In genomic region chr19:24536280-24536679, GRCm38 (mm10) we compare ENCODE assay signal across 27 mouse cellular contexts. TPM values are rescaled to one million over a fixed set of nuclear protein-coding genes. Genes with fewer than 3 reads are reported as not detected.
DNase-seq lines count a peak whose midpoint lies in the region; ATAC-seq and TF ChIP-seq lines count a peak whose summit lies in the region.
"Had no signal": no experiment of that assay in that cellular context is flagged by ENCODE, and none has a peak within 500 bp of the region (broad histone marks: within the 10 kb centered on the region; RNA-seq: fewer than 3 reads in every experiment).

No protein-coding gene starts in this region.

- peak overlapping the region; percentile 35 for H3K9ac ChIP-seq in liver, embryonic 12.5 days
- H3K9ac ChIP-seq in liver, postnatal 0 days (replicated peaks), result no peak overlapping the region
- H3K9ac ChIP-seq in liver, embryonic 14.5 days (replicated peaks), result peak overlapping the region; percentile 81
- no peak overlapping the region for H3K9ac ChIP-seq in liver, embryonic 16.5 days (ENCODE audit: low read depth, low read length)
- H3K9ac ChIP-seq: embryonic facial prominence, embryonic 13.5 days; embryonic facial prominence, embryonic 15.5 days; forebrain, embryonic 12.5 days had no signal

- TF ChIP-seq EP300 in liver, postnatal 0 days (IDR thresholded peaks at IDR 0.05; ENCODE audit: low read depth), result no peak
- TF ChIP-seq EP300 in liver, embryonic 14.5 days (IDR thresholded peaks at IDR 0.05; ENCODE audit: low read depth), result no peak

- H3K27me3 ChIP-seq in cerebellum, adult 2 months (ENCODE audit: control insufficient read depth, insufficient read depth, low read length), result no peaks in the 10 kb centered on the region
- no peaks in the 10 kb centered on the region for H3K27me3 ChIP-seq in liver, embryonic 12.5 days (replicated peaks)
- no peaks in the 10 kb centered on the region for H3K27me3 ChIP-seq in liver, postnatal 0 days (ENCODE audit: insufficient read depth, low read length)
- no peaks in the 10 kb centered on the region for H3K27me3 ChIP-seq in liver, embryonic 14.5 days (ENCODE audit: control insufficient read depth, insufficient read depth, low read length)
- no peaks in the 10 kb centered on the region for H3K27me3 ChIP-seq in liver, embryonic 16.5 days (ENCODE audit: control insufficient read depth, insufficient read depth, low read depth, low read length)
- H3K27me3 ChIP-seq: CH12.LX; embryonic facial prominence, embryonic 13.5 days; embryonic facial prominence, embryonic 15.5 days; forebrain, embryonic 12.5 days had no signal

- peak in 1 of 2 experiments; percentile 54 for DNase-seq in cerebellum, adult 2 months
- DNase-seq in cerebellum, postnatal 36 days, result no peak
- no peak for DNase-seq in liver, postnatal 0 days
- DNase-seq in liver, embryonic 14.5 days (ENCODE audit: low read depth in 3 of 3, low spot score in 3 of 3), result no peak
- DNase-seq in frontal cortex, adult 2 months (ENCODE audit: extremely low spot score in 1 of 2, low spot score in 1 of 2), result no peak
- DNase-seq in lung, postnatal 10 days, result no peak
- DNase-seq: adrenal gland, postnatal 10 days; adrenal gland, postnatal 25 days; B cell, adult 2 months; cerebellum, adult 11-12 months; cerebellum, adult 9-10 months; cerebellum, postnatal 10 days; cerebellum, postnatal 25 days; embryo, embryonic 11 days had no signal

- no peak for TF ChIP-seq POLR2A in cerebellum, adult 2 months (IDR thresholded peaks at IDR 0.05; ENCODE audit: borderline replicate concordance, insufficient read depth, low read length)

- WGBS in cerebellum, adult 2 months, result 46% methylated on average over 3 of the region's 3 CpGs
- WGBS in liver, embryonic 12.5 days (ENCODE audit: insufficient replicate concordance), result 79% methylated on average over 3 of the region's 3 CpGs
- 83% methylated on average over 3 of the region's 3 CpGs for WGBS in liver, postnatal 0 days (ENCODE audit: insufficient replicate concordance)
- WGBS in liver, embryonic 14.5 days (ENCODE audit: insufficient replicate concordance), result 78% methylated on average over 3 of the region's 3 CpGs
- 76% methylated on average over 3 of the region's 3 CpGs for WGBS in liver, embryonic 16.5 days (ENCODE audit: insufficient replicate concordance)

- no peaks in the 10 kb centered on the region for H3K9me3 ChIP-seq in liver, embryonic 12.5 days (replicated peaks)
- H3K9me3 ChIP-seq in liver, postnatal 0 days (ENCODE audit: low read length), result no peaks in the 10 kb centered on the region
- H3K9me3 ChIP-seq in liver, embryonic 14.5 days (ENCODE audit: control insufficient read depth, low read length), result no peaks in the 10 kb centered on the region
- no peaks in the 10 kb centered on the region for H3K9me3 ChIP-seq in liver, embryonic 16.5 days (replicated peaks; ENCODE audit: control insufficient read depth, low read length)
- H3K9me3 ChIP-seq: embryonic facial prominence, embryonic 13.5 days; embryonic facial prominence, embryonic 15.5 days; forebrain, embryonic 10.5 days; forebrain, embryonic 12.5 days; G1E had no signal

- no peaks in the 10 kb centered on the region for H3K36me3 ChIP-seq in liver, embryonic 12.5 days
- H3K36me3 ChIP-seq in liver, postnatal 0 days (replicated peaks; ENCODE audit: insufficient read depth, low read length), result no peaks in the 10 kb centered on the region; the same call in 1 of the 2 replicates
- no peaks in the 10 kb centered on the region for H3K36me3 ChIP-seq in liver, embryonic 14.5 days (replicated peaks; ENCODE audit: control insufficient read depth, insufficient read depth, low read depth)
- no peaks in the 10 kb centered on the region for H3K36me3 ChIP-seq in liver, embryonic 16.5 days (ENCODE audit: control insufficient read depth, insufficient read depth)
- H3K36me3 ChIP-seq: embryonic facial prominence, embryonic 13.5 days; embryonic facial prominence, embryonic 15.5 days; forebrain, embryonic 10.5 days; forebrain, embryonic 12.5 days had no signal

- peaks cover 23% of the 10 kb centered on the region; the same call in 1 of the 2 replicates for H3K4me1 ChIP-seq in cerebellum, adult 2 months (ENCODE audit: control insufficient read depth, insufficient read depth, low read length)
- H3K4me1 ChIP-seq in liver, embryonic 12.5 days, result peaks cover 81% of the 10 kb centered on the region
- peaks cover 10% of the 10 kb centered on the region for H3K4me1 ChIP-seq in liver, postnatal 0 days (ENCODE audit: insufficient read depth)
- H3K4me1 ChIP-seq in liver, embryonic 14.5 days (replicated peaks; ENCODE audit: control insufficient read depth in 2 of 2, insufficient read depth in 2 of 2, low read length in 1 of 2), result peaks cover 44 to 52% of the 10 kb centered on the region in 2 experiments
- peaks cover 36% of the 10 kb centered on the region for H3K4me1 ChIP-seq in liver, embryonic 16.5 days (ENCODE audit: control insufficient read depth, low read depth, low read length)
- H3K4me1 ChIP-seq: embryonic facial prominence, embryonic 15.5 days; forebrain, embryonic 10.5 days; forebrain, embryonic 12.5 days had no signal

- ATAC-seq in liver, embryonic 12.5 days, result no peak
- ATAC-seq in liver, postnatal 0 days, result no peak
- ATAC-seq in liver, embryonic 14.5 days (ENCODE audit: insufficient read depth), result no peak
- no peak for ATAC-seq in liver, embryonic 16.5 days (ENCODE audit: low read depth)
- ATAC-seq: activated CD4-positive, CD25-positive, alpha-beta regulatory T cell, adult 4 months; CD4-positive, CD25-positive, alpha-beta regulatory T cell, adult 4 months; forebrain, embryonic 14.5 days; forebrain, embryonic 16.5 days; Patski had no signal

- no peak for TF ChIP-seq CTCF in cerebellum, adult 2 months (IDR thresholded peaks at IDR 0.05; ENCODE audit: borderline replicate concordance, insufficient read depth, low read depth, low read length)
- no peak for TF ChIP-seq CTCF in liver, postnatal 0 days (IDR thresholded peaks at IDR 0.05; ENCODE audit: low read depth)
- no peak for TF ChIP-seq CTCF in liver, embryonic 14.5 days (IDR thresholded peaks at IDR 0.05; ENCODE audit: low read depth)

- peak overlapping the region; percentile 86; the same call in 1 of the 2 replicates for H3K27ac ChIP-seq in cerebellum, adult 2 months (ENCODE audit: insufficient read depth, low read length)
- peak overlapping the region; percentile 94 for H3K27ac ChIP-seq in liver, embryonic 12.5 days
- H3K27ac ChIP-seq in liver, postnatal 0 days (ENCODE audit: low read depth), result no peak overlapping the region; the same call in 1 of the 2 replicates
- H3K27ac ChIP-seq in liver, embryonic 14.5 days, result peak overlapping the region; percentile 98
- H3K27ac ChIP-seq in liver, embryonic 16.5 days (ENCODE audit: low read length), result peak overlapping the region; percentile 90
- H3K27ac ChIP-seq: embryonic facial prominence, embryonic 13.5 days; embryonic facial prominence, embryonic 15.5 days; forebrain, embryonic 10.5 days; forebrain, embryonic 12.5 days had no signal

- peak overlapping the region; percentile 71 for H3K4me2 ChIP-seq in liver, embryonic 12.5 days
- H3K4me2 ChIP-seq in liver, postnatal 0 days (ENCODE audit: low read depth, low read length), result no peak overlapping the region
- no peak overlapping the region; the same call in 1 of the 2 replicates for H3K4me2 ChIP-seq in liver, embryonic 14.5 days (ENCODE audit: low read depth)
- H3K4me2 ChIP-seq in liver, embryonic 16.5 days (ENCODE audit: low read depth, low read length), result no peak overlapping the region
- H3K4me2 ChIP-seq: embryonic facial prominence, embryonic 13.5 days; embryonic facial prominence, embryonic 15.5 days; forebrain, embryonic 12.5 days had no signal

- H3K4me3 ChIP-seq in cerebellum, adult 2 months (replicated peaks; ENCODE audit: insufficient read depth, low read depth, low read length), result no peak overlapping the region
- no peak overlapping the region for H3K4me3 ChIP-seq in liver, embryonic 12.5 days
- H3K4me3 ChIP-seq in liver, postnatal 0 days (ENCODE audit: low read depth, low read length), result no peak overlapping the region
- no peak overlapping the region for H3K4me3 ChIP-seq in liver, embryonic 14.5 days (ENCODE audit: insufficient read depth in 1 of 2, low read depth in 2 of 2, low read length in 2 of 2)
- no peak overlapping the region for H3K4me3 ChIP-seq in liver, embryonic 16.5 days (ENCODE audit: low read depth, low read length)
- H3K4me3 ChIP-seq: embryonic facial prominence, embryonic 13.5 days; embryonic facial prominence, embryonic 15.5 days; forebrain, embryonic 10.5 days; forebrain, embryonic 12.5 days had no signal

RNA-seq across cellular contexts. Expression of gene Pip5k1b, which starts 19.4 kb away (rescaled TPM):
- 36.3 and 41.9 TPM in 2 replicates for polyA plus RNA-seq in cerebellum, adult 2 months (2012; rRNA removed)
- 9.1 and 9.5 TPM in 2 replicates for polyA plus RNA-seq in liver, embryonic 12.5 days (2016; fragmentation: Nextera tagmentation; extraction: Ambion mirVana)
- 3.0 and 4.4 TPM in 2 replicates for polyA plus RNA-seq in liver, postnatal 0 days (2015; fragmentation: Nextera tagmentation; extraction: Ambion mirVana)
- polyA plus RNA-seq in liver, embryonic 14.5 days (2012; rRNA removed), result 6.9 and 8.1 TPM in 2 replicates
- polyA plus RNA-seq in liver, embryonic 14.5 days (2014; fragmentation: Nextera tagmentation; extraction: Ambion mirVana), result 10.8 and 11.9 TPM in 2 replicates
- polyA plus RNA-seq in liver, embryonic 16.5 days (2015; fragmentation: Nextera tagmentation; extraction: Ambion mirVana), result 8.3 and 8.7 TPM in 2 replicates
- 13.2 and 13.6 TPM in 2 replicates for polyA plus RNA-seq in frontal cortex, adult 2 months (2012; rRNA removed)

RNA-seq across cellular contexts. Expression of gene Fam122a, which starts 59.1 kb away (rescaled TPM):
- 25.1 and 27.2 TPM in 2 replicates for polyA plus RNA-seq in cerebellum, adult 2 months (2012; rRNA removed)
- polyA plus RNA-seq in liver, embryonic 12.5 days (2016; fragmentation: Nextera tagmentation; extraction: Ambion mirVana), result 45.1 and 47.6 TPM in 2 replicates
- polyA plus RNA-seq in liver, postnatal 0 days (2015; fragmentation: Nextera tagmentation; extraction: Ambion mirVana), result 28.6 and 30.6 TPM in 2 replicates
- polyA plus RNA-seq in liver, embryonic 14.5 days (2012; rRNA removed), result 13.0 and 14.9 TPM in 2 replicates
- polyA plus RNA-seq in liver, embryonic 14.5 days (2014; fragmentation: Nextera tagmentation; extraction: Ambion mirVana), result 22.8 and 25.4 TPM in 2 replicates
- 20.3 and 20.5 TPM in 2 replicates for polyA plus RNA-seq in liver, embryonic 16.5 days (2015; fragmentation: Nextera tagmentation; extraction: Ambion mirVana)
- 25.1 and 25.9 TPM in 2 replicates for polyA plus RNA-seq in frontal cortex, adult 2 months (2012; rRNA removed)

Comparison
In these comparisons a context has a peak if more than half of its experiments do, and no peak if none do; other contexts are left out.
1. H3K9ac ChIP-seq: peak in liver, embryonic 12.5 days (single experiment) and liver, embryonic 14.5 days (single experiment); none in liver, postnatal 0 days (single experiment) and liver, embryonic 16.5 days (single experiment).